Mouse (Mus musculus) embryonic facial prominence, embryonic 13.5 days (tissue): Measurements from ENCODE around the gene Entr1. TPM values are rescaled to one million over a fixed set of nuclear protein-coding genes. Genes with fewer than 3 reads are reported as not detected.

ENCODE experiments used
- ATAC-seq: fragments of 200-750 bp; cut with Nextera tagmentation; 2 replicates; pipeline ENCODE4 v1.8.0; 2017; ENCODE audit warnings: low read depth; ENCODE audit not compliant: insufficient number of reproducible peaks, insufficient read depth, low FRiP score, low TSS enrichment
- H3K27ac ChIP-seq: fragments of 300-500 bp; sonication (generic); 2 replicates; pipeline ENCODE4 v1.5.1; 2015; ENCODE audit warnings: moderate library complexity, mild to moderate bottlenecking, inconsistent platforms
- H3K27me3 ChIP-seq: fragments of 300-500 bp; sonication (generic); 2 replicates; pipeline ENCODE4 v1.6.1; 2015; ENCODE audit warnings: mild to moderate bottlenecking, inconsistent platforms
- H3K36me3 ChIP-seq: fragments of 300-500 bp; sonication (generic); 2 replicates; pipeline ENCODE4 v1.6.1; 2015; ENCODE audit warnings: mild to moderate bottlenecking, inconsistent platforms
- H3K4me1 ChIP-seq: fragments of 300-500 bp; sonication (generic); 2 replicates; pipeline ENCODE4 v1.6.1; 2015; ENCODE audit warnings: inconsistent platforms
- H3K4me2 ChIP-seq: fragments of 300-500 bp; sonication (generic); 2 replicates; pipeline ENCODE4 v1.6.1; 2015; ENCODE audit warnings: moderate library complexity, mild to moderate bottlenecking, inconsistent platforms
- H3K4me3 ChIP-seq: fragments of 300-500 bp; sonication (generic); 2 replicates; pipeline ENCODE4 v1.5.1; 2015; ENCODE audit warnings: mild to moderate bottlenecking, inconsistent platforms
- H3K9ac ChIP-seq: fragments of 300-500 bp; sonication (generic); 2 replicates; pipeline ENCODE4 v1.6.1; 2015; ENCODE audit warnings: mild to moderate bottlenecking, inconsistent platforms
- H3K9me3 ChIP-seq: fragments of 300-500 bp; sonication (generic); 2 replicates; pipeline ENCODE4 v1.6.1; 2016; ENCODE audit warnings: inconsistent platforms
- WGBS: fragments of 180-500 bp; shearing (Covaris S2); methylation state at CpG from one replicate; pipeline ENCODE4 v1.1.7; 2015; ENCODE audit warnings: mixed read lengths; 5-methylcytosine and 5-hydroxymethylcytosine counted together
- polyA plus RNA-seq: library from polyadenylated mRNA; unstranded; fragments of >200 nt; fragmentation: Nextera tagmentation; extraction: Ambion mirVana; gene quantifications from 2 replicates; pipeline ENCODE4 v1.2.1, GENCODE M21; 2015

Gene Entr1
- 142 and 153 TPM in 2 replicates for polyA plus RNA-seq

DNA sequence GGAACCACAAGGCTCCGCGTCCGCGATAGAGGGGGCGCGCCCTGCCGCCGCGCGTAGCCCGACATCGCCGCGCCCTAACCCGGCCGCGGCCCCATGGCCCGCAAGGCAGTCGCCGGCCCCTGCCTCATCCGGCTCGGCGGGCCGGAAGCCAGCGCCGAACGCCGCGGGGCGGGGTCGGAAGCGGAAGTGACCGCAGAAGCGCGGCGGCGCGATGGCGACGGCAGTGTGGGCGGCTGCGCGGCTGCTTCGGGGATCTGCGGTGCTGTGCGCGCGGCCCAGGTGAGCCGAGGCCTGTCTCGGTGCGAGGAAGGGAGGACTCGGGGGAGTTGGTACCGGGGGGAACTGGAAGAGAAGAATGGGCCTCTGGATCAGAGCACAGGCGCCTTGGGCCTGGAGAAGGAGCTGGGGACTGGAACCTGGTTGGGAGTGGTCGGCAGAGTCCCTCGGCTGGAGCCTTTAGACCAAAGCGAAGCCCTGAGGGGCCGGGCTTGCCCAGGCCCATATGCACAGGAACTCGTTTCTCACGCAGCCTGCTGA is at the start of gene Entr1, which contains the start of gene Pmpca:
Entr1 (minus strand) TSS at position 163 of the 537 bp plus-strand sequence.
Pmpca (plus strand) TSS at position 186 of the 537 bp plus-strand sequence.
- H3K27ac ChIP-seq, result peak within 1 kb of the TSS; percentile 69
- peak within 1 kb of the TSS; percentile 95 for H3K9ac ChIP-seq
- H3K4me3 ChIP-seq, result peak within 1 kb of the TSS; percentile 97
- H3K4me1 ChIP-seq, result peaks cover 22% of the 10 kb centered on the region
- WGBS, result under 1% methylated on average over 60 of the region's 60 CpGs
- H3K36me3 ChIP-seq, result peaks cover 75% of the 10 kb centered on the region
- no peaks in the 10 kb centered on the region for H3K27me3 ChIP-seq
- peak within 1 kb of the TSS; percentile 95 for H3K4me2 ChIP-seq
- H3K9me3 ChIP-seq, result no peaks in the 10 kb centered on the region
- ATAC-seq, result peak; percentile 80

DNA sequence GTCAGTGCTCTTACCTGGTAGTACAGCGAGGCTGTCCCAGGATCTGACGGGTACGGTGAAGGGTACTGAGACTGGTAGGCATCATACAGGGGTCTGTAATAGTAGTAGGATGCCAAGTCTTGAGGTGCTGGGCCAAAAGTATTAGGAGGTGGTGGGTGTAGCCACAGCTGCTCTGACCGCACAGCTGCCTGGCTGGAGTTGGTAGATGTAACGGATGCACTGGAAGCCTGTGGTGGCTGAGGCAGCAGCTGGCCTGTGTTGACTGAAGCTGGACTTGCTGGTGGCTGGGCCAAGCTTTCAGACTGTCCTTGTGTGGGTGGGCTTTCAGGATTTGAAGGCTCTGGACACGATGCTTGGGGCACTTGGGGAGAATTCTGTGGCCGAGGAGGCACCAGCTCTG is 49.3 kb upstream of the Entr1 start:
- H3K27ac ChIP-seq, result no peak overlapping the region
- peaks cover 28% of the 10 kb centered on the region for H3K4me1 ChIP-seq
- no peaks in the 10 kb centered on the region for H3K9me3 ChIP-seq
- H3K9ac ChIP-seq, result peak overlapping the region; percentile 58; the same call in 1 of the 2 replicates
- H3K36me3 ChIP-seq, result peaks cover 70% of the 10 kb centered on the region
- no peak overlapping the region for H3K4me3 ChIP-seq
- WGBS, result 90% methylated on average over 7 of the region's 7 CpGs
- no peak overlapping the region for H3K4me2 ChIP-seq
- H3K27me3 ChIP-seq, result no peaks in the 10 kb centered on the region
- ATAC-seq, result no peak

DNA sequence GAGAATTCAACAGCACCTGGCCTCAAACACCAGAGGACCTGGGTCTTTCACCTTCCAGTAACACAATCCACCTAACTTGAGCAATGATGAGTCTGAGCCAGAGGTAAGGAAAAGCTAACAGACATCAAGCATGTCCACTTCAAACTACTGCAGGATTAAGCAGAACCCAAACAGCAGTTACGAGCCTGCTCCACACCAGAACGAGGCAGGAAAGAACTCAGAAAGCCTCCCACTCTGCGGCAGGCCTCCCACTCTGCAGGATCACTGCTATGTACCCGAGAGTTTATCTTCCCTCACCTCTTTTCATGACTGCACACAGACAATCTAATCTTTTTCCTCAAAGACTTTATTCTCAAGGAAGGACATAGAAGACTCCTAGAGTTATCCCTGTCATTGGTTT is 48.1 kb upstream of the Entr1 start:
- 0 out of 2 replicates have a peak overlapping the region, but pooled peaks have one; percentile 32 for H3K9ac ChIP-seq
- no peak for ATAC-seq
- H3K27me3 ChIP-seq, result no peaks in the 10 kb centered on the region
- H3K4me2 ChIP-seq, result no peak overlapping the region
- H3K4me3 ChIP-seq, result no peak overlapping the region
- no peaks in the 10 kb centered on the region for H3K9me3 ChIP-seq
- H3K27ac ChIP-seq, result no peak overlapping the region
- H3K4me1 ChIP-seq, result peaks cover 19% of the 10 kb centered on the region
- H3K36me3 ChIP-seq, result peaks cover 82% of the 10 kb centered on the region
- 76% methylated on average over 4 of the region's 4 CpGs for WGBS

DNA sequence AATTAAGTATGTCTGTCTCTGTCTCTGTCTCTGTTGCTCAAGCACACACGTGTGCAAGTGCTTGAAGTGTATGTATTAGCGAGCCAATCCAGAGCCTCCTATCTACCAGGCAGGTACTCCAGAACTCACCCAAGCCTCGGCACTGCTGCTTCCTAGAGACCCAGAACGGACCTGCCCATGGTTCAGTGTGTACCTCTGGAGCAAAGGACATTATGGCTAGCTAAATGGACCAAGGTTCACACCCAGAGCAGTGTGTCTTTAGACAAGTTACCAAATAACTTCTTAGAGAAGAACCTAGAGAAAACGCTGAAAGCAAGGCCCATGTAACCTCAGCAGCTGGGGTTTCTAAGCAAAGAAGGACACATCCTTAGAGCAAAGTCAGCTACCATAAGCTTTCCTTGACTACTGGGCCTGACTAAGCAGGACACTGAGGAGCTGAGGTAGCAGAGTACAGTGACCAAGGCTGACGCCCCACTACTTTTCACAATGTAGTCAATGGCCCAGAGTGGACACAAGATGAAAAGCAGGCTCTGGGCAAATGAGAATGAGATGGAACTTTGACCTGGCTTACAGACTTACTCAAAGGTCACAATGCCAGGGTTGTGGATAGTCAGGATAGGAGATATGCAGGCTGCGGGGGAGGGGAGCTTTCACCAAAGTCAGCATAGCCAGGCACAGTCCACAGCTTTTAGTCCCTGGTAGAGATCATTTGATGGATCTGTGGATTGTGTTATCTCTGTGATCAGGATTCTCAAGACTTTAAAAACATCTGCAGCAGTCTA is 45.9 kb upstream of the Entr1 start:
- no peak overlapping the region for H3K4me3 ChIP-seq
- H3K4me2 ChIP-seq, result no peak overlapping the region
- peaks cover 84% of the 10 kb centered on the region for H3K36me3 ChIP-seq
- ATAC-seq, result no peak
- no peaks in the 10 kb centered on the region for H3K9me3 ChIP-seq
- no peak overlapping the region for H3K9ac ChIP-seq
- 95% methylated on average over 7 of the region's 7 CpGs for WGBS
- no peak overlapping the region for H3K27ac ChIP-seq
- H3K27me3 ChIP-seq, result no peaks in the 10 kb centered on the region
- peaks cover 19% of the 10 kb centered on the region for H3K4me1 ChIP-seq

DNA sequence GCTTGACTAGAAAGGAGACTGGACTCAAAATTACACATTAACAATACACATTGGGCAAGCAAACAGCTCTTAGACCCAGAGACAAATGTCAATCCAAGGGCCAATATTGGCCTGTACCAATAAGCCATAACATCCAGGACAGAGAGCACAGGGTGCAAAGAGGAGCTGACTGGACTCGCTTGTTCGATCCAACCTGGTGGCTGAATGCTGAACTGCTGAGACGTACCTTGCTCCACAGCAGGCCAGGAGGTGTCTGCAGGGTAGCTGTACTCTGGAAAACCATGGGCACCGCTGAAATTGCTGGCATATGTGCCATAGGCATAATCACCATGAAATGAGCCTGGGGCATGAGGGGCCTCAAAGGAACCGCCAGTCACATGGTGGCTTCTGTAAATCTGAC is 40.7 kb upstream of the Entr1 start:
- Histone ChIP-seq H3K4me2 (no peak overlapping the region), H3K36me3 (peaks cover 96% of the 10 kb centered on the region), H3K4me1 (no peaks in the 10 kb centered on the region), H3K27me3 (no peaks in the 10 kb centered on the region), H3K9ac (no peak overlapping the region), H3K9me3 (no peaks in the 10 kb centered on the region), H3K4me3 (no peak overlapping the region), H3K27ac (no peak overlapping the region)
- 89% methylated on average over 5 of the region's 5 CpGs for WGBS
- ATAC-seq, result no peak

DNA sequence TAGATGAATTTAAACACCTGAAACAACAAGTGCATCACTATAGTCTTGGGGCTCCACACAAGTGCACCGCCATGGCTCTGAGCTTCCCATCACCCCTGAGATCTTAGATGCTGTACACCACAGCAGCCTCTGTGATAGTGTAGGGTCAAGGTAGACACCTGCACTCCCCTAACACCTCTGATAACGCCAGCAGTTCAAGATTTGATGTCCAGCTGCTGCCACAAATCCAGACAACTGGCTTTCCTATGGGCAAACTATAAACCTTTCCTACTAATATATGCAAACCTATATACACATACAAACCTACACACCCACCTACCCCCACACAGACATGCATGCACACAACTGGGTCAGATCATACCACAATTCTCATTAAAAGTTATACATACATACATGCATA is 35.4 kb upstream of the Entr1 start:
- Histone ChIP-seq H3K4me1 (no peaks in the 10 kb centered on the region), H3K36me3 (peaks cover 97% of the 10 kb centered on the region)
- WGBS, result 98% methylated on average over 2 of the region's 2 CpGs

DNA sequence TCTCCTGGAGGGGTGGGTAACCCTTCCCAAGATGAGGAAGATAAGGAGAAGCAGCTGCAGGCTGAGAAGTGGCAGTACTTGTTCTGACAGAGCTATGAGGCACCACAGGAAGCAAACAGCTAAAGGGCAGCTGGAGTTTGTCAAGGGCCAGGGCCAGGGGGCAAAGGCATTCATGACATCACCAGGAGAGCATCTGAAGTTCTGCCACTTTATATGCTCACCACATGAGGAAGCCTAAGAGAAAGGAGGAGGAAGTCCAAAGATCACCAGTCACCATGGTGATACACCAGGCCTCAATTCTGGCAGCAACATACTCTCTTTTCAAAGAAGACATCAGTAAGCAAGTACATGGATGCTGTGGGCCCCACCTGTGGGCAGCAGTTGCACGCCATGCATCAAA is 34.0 kb upstream of the Entr1 start:
- ATAC-seq, result no peak
- no peaks in the 10 kb centered on the region for H3K4me1 ChIP-seq
- no peak overlapping the region for H3K9ac ChIP-seq
- 86% methylated on average over 1 of the region's 1 CpGs for WGBS
- H3K27ac ChIP-seq, result no peak overlapping the region
- H3K27me3 ChIP-seq, result no peaks in the 10 kb centered on the region
- no peak overlapping the region for H3K4me3 ChIP-seq
- no peak overlapping the region for H3K4me2 ChIP-seq
- peaks cover 97% of the 10 kb centered on the region for H3K36me3 ChIP-seq
- no peaks in the 10 kb centered on the region for H3K9me3 ChIP-seq

More for the DNA sequence above, 35.4 kb upstream of the Entr1 start:
- Histone ChIP-seq H3K4me3 (no peak overlapping the region), H3K27ac (no peak overlapping the region), H3K4me2 (no peak overlapping the region), H3K9ac (no peak overlapping the region), H3K9me3 (no peaks in the 10 kb centered on the region), H3K27me3 (no peaks in the 10 kb centered on the region)
- ATAC-seq, result no peak

DNA sequence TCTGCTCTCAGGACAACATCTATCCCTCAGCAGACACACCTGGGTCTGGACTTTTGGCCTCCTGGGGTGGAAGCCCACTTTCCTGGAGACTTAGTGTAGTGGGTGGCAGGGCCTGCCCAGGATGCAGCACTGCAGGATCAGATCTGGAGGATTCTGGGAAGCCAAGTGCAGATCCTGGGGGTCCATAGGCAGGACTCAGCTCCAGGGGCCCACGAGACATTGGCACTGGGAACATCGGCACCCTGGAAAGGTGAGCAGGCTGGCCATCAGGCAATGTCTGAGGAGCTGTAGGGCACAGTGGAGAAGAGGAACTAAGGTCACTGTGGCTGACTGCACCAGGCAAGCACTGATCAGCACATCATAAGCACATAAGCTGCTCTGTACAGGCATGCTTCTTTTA is 32.9 kb upstream of the Entr1 start:
- H3K27me3 ChIP-seq, result no peaks in the 10 kb centered on the region
- peak overlapping the region; percentile 28; the same call in 1 of the 2 replicates for H3K9ac ChIP-seq
- H3K4me3 ChIP-seq, result no peak overlapping the region
- H3K9me3 ChIP-seq, result no peaks in the 10 kb centered on the region
- peaks cover 99% of the 10 kb centered on the region for H3K36me3 ChIP-seq
- 95% methylated on average over 2 of the region's 2 CpGs for WGBS
- H3K27ac ChIP-seq, result no peak overlapping the region
- no peak overlapping the region for H3K4me2 ChIP-seq
- no peaks in the 10 kb centered on the region for H3K4me1 ChIP-seq
- ATAC-seq, result no peak

DNA sequence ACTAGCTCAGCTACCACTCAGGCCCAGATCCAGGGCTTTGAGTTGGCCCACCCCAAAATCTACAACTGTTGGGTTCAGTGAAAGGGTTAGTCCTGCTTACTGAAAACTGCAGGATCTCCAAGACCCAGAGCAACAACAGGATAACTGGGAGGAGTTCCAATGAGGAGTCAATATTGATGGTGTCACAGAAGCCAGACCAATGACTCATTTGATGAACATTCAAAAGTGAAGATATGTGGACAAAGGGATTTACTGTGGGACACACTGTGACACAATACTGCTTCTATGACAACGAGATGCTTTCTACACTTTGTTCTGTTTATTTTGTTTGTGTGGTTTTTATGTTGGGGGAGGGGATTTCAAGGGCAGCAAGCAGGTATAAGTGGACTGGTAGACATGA is 29.0 kb upstream of the Entr1 start:
- Histone ChIP-seq H3K4me3 (no peak overlapping the region), H3K27ac (no peak overlapping the region), H3K27me3 (no peaks in the 10 kb centered on the region), H3K9ac (no peak overlapping the region), H3K4me2 (no peak overlapping the region), H3K9me3 (no peaks in the 10 kb centered on the region), H3K4me1 (no peaks in the 10 kb centered on the region), H3K36me3 (peaks cover 98% of the 10 kb centered on the region)
- no peak for ATAC-seq
- 87% methylated on average over 1 of the region's 1 CpGs for WGBS

DNA sequence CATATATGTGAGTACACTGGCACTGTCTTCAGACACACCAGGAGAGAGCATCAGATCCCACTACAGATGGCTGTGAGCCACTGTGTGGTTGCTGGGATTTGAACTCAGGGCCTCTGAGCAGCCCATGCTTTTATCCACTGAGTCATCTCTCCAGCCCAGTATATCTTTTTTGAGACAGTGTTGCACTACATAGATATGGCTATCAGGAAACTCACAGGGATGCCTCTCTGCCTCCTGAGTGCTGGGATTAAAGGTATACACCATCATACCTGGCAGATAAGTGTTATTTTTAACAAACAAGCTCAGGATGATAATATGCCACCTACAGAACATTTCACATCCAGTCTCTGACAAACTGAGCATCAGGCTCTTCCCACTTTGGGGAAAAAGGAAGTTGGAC is 27.9 kb upstream of the Entr1 start:
- no peak overlapping the region for H3K4me2 ChIP-seq
- H3K4me1 ChIP-seq, result no peaks in the 10 kb centered on the region
- H3K9me3 ChIP-seq, result no peaks in the 10 kb centered on the region
- no peak for ATAC-seq
- H3K27me3 ChIP-seq, result no peaks in the 10 kb centered on the region
- H3K36me3 ChIP-seq, result peaks cover 95% of the 10 kb centered on the region
- H3K27ac ChIP-seq, result no peak overlapping the region
- H3K4me3 ChIP-seq, result no peak overlapping the region
- no peak overlapping the region for H3K9ac ChIP-seq

DNA sequence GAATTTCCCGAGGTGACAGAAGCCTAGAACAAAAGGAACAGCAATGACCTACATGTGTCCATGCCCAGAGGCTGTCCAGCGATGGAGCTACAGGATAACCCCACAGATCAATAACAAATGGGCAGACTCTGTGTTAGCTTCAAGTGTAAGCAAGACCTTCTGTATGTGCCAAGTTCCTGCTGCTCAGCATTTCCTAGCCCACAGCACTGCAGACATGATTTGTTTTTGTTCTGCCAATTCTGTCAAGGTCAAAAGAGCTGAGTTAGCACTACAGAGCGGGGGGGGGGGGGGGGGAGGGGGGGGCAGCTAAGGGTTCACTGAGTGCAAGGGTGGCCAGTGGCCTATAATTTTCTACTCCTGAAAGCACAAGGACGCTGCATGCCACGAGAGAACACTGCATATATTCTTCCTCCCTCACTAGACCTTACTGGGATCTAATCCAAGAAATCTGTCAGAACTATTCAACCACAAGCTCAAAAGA is 21.9 kb upstream of the Entr1 start:
- no peak overlapping the region for H3K4me3 ChIP-seq
- H3K9me3 ChIP-seq, result no peaks in the 10 kb centered on the region
- no peak for ATAC-seq
- peaks cover 44% of the 10 kb centered on the region for H3K4me1 ChIP-seq
- no peak overlapping the region for H3K9ac ChIP-seq
- H3K4me2 ChIP-seq, result no peak overlapping the region
- peak overlapping the region; percentile 80 for H3K27ac ChIP-seq
- 63% methylated on average over 5 of the region's 5 CpGs for whole genome bisulfite sequencing
- H3K27me3 ChIP-seq, result no peaks in the 10 kb centered on the region
- peaks cover 65% of the 10 kb centered on the region for H3K36me3 ChIP-seq

DNA sequence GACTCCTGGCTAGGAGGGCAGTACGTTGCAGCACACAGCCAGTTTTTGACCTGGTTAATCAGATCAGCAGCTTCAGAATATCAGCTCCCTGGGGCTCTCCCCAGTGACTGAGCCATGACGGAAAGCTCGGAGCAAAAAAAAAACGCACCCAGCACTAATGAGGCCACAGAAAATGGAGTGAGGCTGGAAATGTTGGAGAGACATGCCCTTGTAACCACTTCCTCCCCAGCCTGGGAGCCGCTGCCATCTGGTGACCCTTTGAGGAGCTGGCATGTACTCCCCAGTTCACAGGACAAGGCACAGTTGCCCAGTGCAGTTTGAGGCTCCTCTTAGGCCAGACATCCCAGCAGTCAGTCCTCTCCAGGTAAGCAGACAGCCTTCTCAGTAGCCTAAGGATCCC is 21.0 kb upstream of the Entr1 start:
- H3K4me1 ChIP-seq, result peaks cover 52% of the 10 kb centered on the region
- H3K4me3 ChIP-seq, result no peak overlapping the region
- H3K27me3 ChIP-seq, result no peaks in the 10 kb centered on the region
- peak overlapping the region; percentile 80 for H3K27ac ChIP-seq
- ATAC-seq, result no peak
- no peak overlapping the region for H3K9ac ChIP-seq
- H3K9me3 ChIP-seq, result no peaks in the 10 kb centered on the region
- peaks cover 64% of the 10 kb centered on the region for H3K36me3 ChIP-seq
- H3K4me2 ChIP-seq, result no peak overlapping the region
- 71% methylated on average over 5 of the region's 5 CpGs for WGBS
